Mouse (Mus musculus): ENCODE data around the gene Ngf.

- TF ChIP-seq CTCF (IDR thresholded peaks at IDR 0.05; ENCODE audit: extremely low read depth, insufficient read depth, low read length) (no peak), POLR2A (IDR thresholded peaks at IDR 0.05; ENCODE audit: extremely low read depth, insufficient read depth, low read length) (no peak)
Measured at GRCm38 (mm10) chr3:102446691-102447090, 23.0 kb upstream of the Ngf start.

All from cortical plate, adult 2 months (tissue).